Mouse (Mus musculus) neural tube, embryonic 13.5 days (tissue): ENCODE measurements around the gene Thada. TPM values are rescaled to one million over a fixed set of nuclear protein-coding genes. Genes with fewer than 3 reads are reported as not detected.

Experiments used
- ATAC-seq: fragments of 200-750 bp; cut with Nextera tagmentation; 2 replicates; pipeline ENCODE4 v1.8.0; 2017; ENCODE audit warnings: low read depth, mild to moderate bottlenecking, moderate TSS enrichment, moderate library complexity
- H3K27ac ChIP-seq: fragments of 300-500 bp; sonication (generic); replicated peaks from 2 replicates; pipeline ENCODE4 v1.5.1; 2015; ENCODE audit warnings: moderate library complexity, mild to moderate bottlenecking, inconsistent platforms
- H3K27me3 ChIP-seq: fragments of 300-500 bp; sonication (generic); 2 replicates; pipeline ENCODE4 v1.6.1; 2015; ENCODE audit warnings: mild to moderate bottlenecking, inconsistent platforms
- H3K36me3 ChIP-seq: fragments of 300-500 bp; sonication (generic); 2 replicates; pipeline ENCODE4 v1.6.1; 2015; ENCODE audit warnings: mild to moderate bottlenecking, inconsistent platforms
- H3K4me1 ChIP-seq: fragments of 300-500 bp; sonication (generic); replicated peaks from 2 replicates; pipeline ENCODE4 v1.6.1; 2015; ENCODE audit warnings: inconsistent platforms
- H3K4me2 ChIP-seq: fragments of 300-500 bp; sonication (generic); 2 replicates; pipeline ENCODE4 v1.6.1; 2015; ENCODE audit warnings: inconsistent platforms, mild to moderate bottlenecking, moderate library complexity
- H3K4me3 ChIP-seq: fragments of 300-500 bp; sonication (generic); 2 replicates; pipeline ENCODE4 v1.5.1; 2015; ENCODE audit warnings: mild to moderate bottlenecking, inconsistent platforms
- H3K9ac ChIP-seq: fragments of 300-500 bp; sonication (generic); 2 replicates; pipeline ENCODE4 v1.6.1; 2015; ENCODE audit warnings: moderate library complexity, mild to moderate bottlenecking, inconsistent platforms
- H3K9me3 ChIP-seq: fragments of 300-500 bp; sonication (generic); 2 replicates; pipeline ENCODE4 v1.6.1; 2016; ENCODE audit warnings: inconsistent platforms
- WGBS: fragments of 180-500 bp; shearing (Covaris S2); methylation state at CpG from one replicate; pipeline ENCODE4 v1.1.7; 2015; 5-methylcytosine and 5-hydroxymethylcytosine counted together
- polyA plus RNA-seq: library from polyadenylated mRNA; unstranded; fragments of >200 nt; fragmentation: Nextera tagmentation; extraction: Ambion mirVana; gene quantifications from 2 replicates; pipeline ENCODE4 v1.2.1, GENCODE M21; 2015

Gene Thada
- polyA plus RNA-seq, 1 experiment from 2014 or later = 7.6 TPM

GRCm38 (mm10) chr17:84497559-84497958 is 31.6 kb upstream of the Thada start:
- no peak for ATAC-seq
- 15% methylated on average over 2 of the region's 2 CpGs for WGBS
- Histone ChIP-seq H3K27ac (no peak overlapping the region), H3K4me2 (no peak overlapping the region), H3K9me3 (no peaks in the 10 kb centered on the region), H3K36me3 (no peaks in the 10 kb centered on the region), H3K4me1 (no peaks in the 10 kb centered on the region), H3K9ac (no peak overlapping the region), H3K27me3 (no peaks in the 10 kb centered on the region), H3K4me3 (no peak overlapping the region)

GRCm38 (mm10) chr17:84497026-84497425 is 31.0 kb upstream of the Thada start:
- H3K36me3 ChIP-seq = no peaks in the 10 kb centered on the region
- no peak overlapping the region for H3K4me3 ChIP-seq
- H3K27ac ChIP-seq = no peak overlapping the region
- H3K4me1 ChIP-seq = no peaks in the 10 kb centered on the region
- WGBS = 76% methylated on average over 5 of the region's 5 CpGs
- no peak overlapping the region for H3K9ac ChIP-seq
- H3K27me3 ChIP-seq = no peaks in the 10 kb centered on the region
- no peak overlapping the region for H3K4me2 ChIP-seq
- no peak for ATAC-seq
- H3K9me3 ChIP-seq = no peaks in the 10 kb centered on the region

- Histone ChIP-seq H3K27ac (no peak overlapping the region), H3K27me3 (no peaks in the 10 kb centered on the region), H3K4me1 (no peaks in the 10 kb centered on the region), H3K9me3 (no peaks in the 10 kb centered on the region), H3K36me3 (no peaks in the 10 kb centered on the region), H3K9ac (no peak overlapping the region), H3K4me3 (no peak overlapping the region), H3K4me2 (no peak overlapping the region)
- WGBS = 14% methylated on average over 5 of the region's 5 CpGs
- no peak for ATAC-seq
These were observed 26.4 kb upstream of the Thada start for GRCm38 (mm10) chr17:84492255-84492880.

GRCm38 (mm10) chr17:84487415-84487814 is 21.4 kb upstream of the Thada start:
- no peaks in the 10 kb centered on the region for H3K36me3 ChIP-seq
- H3K4me2 ChIP-seq = no peak overlapping the region
- H3K27ac ChIP-seq = no peak overlapping the region
- no peaks in the 10 kb centered on the region for H3K9me3 ChIP-seq
- no peak overlapping the region for H3K9ac ChIP-seq
- no peak for ATAC-seq
- H3K4me3 ChIP-seq = no peak overlapping the region
- 89% methylated on average over 2 of the region's 2 CpGs for WGBS
- H3K27me3 ChIP-seq = no peaks in the 10 kb centered on the region
- H3K4me1 ChIP-seq = no peaks in the 10 kb centered on the region

- Histone ChIP-seq H3K4me2 (no peak overlapping the region), H3K27ac (no peak overlapping the region), H3K4me1 (peaks cover 9% of the 10 kb centered on the region; the same call in 1 of the 2 replicates), H3K27me3 (no peaks in the 10 kb centered on the region), H3K36me3 (no peaks in the 10 kb centered on the region), H3K4me3 (no peak overlapping the region), H3K9ac (no peak overlapping the region), H3K9me3 (no peaks in the 10 kb centered on the region)
- 78% methylated on average over 6 of the region's 6 CpGs for WGBS
- no peak for ATAC-seq
These were observed 17.8 kb upstream of the Thada start for GRCm38 (mm10) chr17:84483673-84484320.

- no peak overlapping the region for H3K9ac ChIP-seq
- ATAC-seq = no peak
- H3K9me3 ChIP-seq = no peaks in the 10 kb centered on the region
- H3K27me3 ChIP-seq = no peaks in the 10 kb centered on the region
- H3K36me3 ChIP-seq = no peaks in the 10 kb centered on the region
- no peak overlapping the region for H3K4me2 ChIP-seq
- no peak overlapping the region for H3K27ac ChIP-seq
- no peak overlapping the region for H3K4me3 ChIP-seq
- 87% methylated on average over 3 of the region's 3 CpGs for WGBS
- H3K4me1 ChIP-seq = peaks cover 9% of the 10 kb centered on the region; the same call in 1 of the 2 replicates
These were observed 16.8 kb upstream of the Thada start for GRCm38 (mm10) chr17:84482831-84483230.

- no peaks in the 10 kb centered on the region for H3K27me3 ChIP-seq
- no peak overlapping the region for H3K4me2 ChIP-seq
- no peaks in the 10 kb centered on the region for H3K9me3 ChIP-seq
- no peaks in the 10 kb centered on the region for H3K36me3 ChIP-seq
- no peak overlapping the region for H3K27ac ChIP-seq
- H3K9ac ChIP-seq = no peak overlapping the region
- peaks cover 9% of the 10 kb centered on the region; the same call in 1 of the 2 replicates for H3K4me1 ChIP-seq
- H3K4me3 ChIP-seq = no peak overlapping the region
- WGBS = 36% methylated on average over 15 of the region's 15 CpGs
- no peak for ATAC-seq
These were observed 14.7 kb upstream of the Thada start for GRCm38 (mm10) chr17:84480464-84481355.

GRCm38 (mm10) chr17:84478276-84478675 is 12.3 kb upstream of the Thada start:
- H3K9me3 ChIP-seq = no peaks in the 10 kb centered on the region
- 89% methylated on average over 4 of the region's 4 CpGs for WGBS
- no peaks in the 10 kb centered on the region for H3K36me3 ChIP-seq
- no peak overlapping the region for H3K4me3 ChIP-seq
- H3K4me2 ChIP-seq = no peak overlapping the region
- H3K27ac ChIP-seq = no peak overlapping the region
- H3K4me1 ChIP-seq = peaks cover 9% of the 10 kb centered on the region; the same call in 1 of the 2 replicates
- no peak for ATAC-seq
- no peaks in the 10 kb centered on the region for H3K27me3 ChIP-seq
- H3K9ac ChIP-seq = no peak overlapping the region

GRCm38 (mm10) chr17:84477176-84477575 is 11.2 kb upstream of the Thada start:
- H3K9me3 ChIP-seq = no peaks in the 10 kb centered on the region
- H3K4me2 ChIP-seq = no peak overlapping the region
- peaks cover 9% of the 10 kb centered on the region; the same call in 1 of the 2 replicates for H3K4me1 ChIP-seq
- WGBS = 90% methylated on average over 5 of the region's 5 CpGs
- H3K9ac ChIP-seq = no peak overlapping the region
- ATAC-seq = no peak
- no peaks in the 10 kb centered on the region for H3K36me3 ChIP-seq
- no peak overlapping the region for H3K27ac ChIP-seq
- H3K27me3 ChIP-seq = no peaks in the 10 kb centered on the region
- H3K4me3 ChIP-seq = no peak overlapping the region

GRCm38 (mm10) chr17:84474312-84474711 is 8.3 kb upstream of the Thada start:
- Histone ChIP-seq H3K9me3 (no peaks in the 10 kb centered on the region), H3K9ac (no peak overlapping the region), H3K36me3 (no peaks in the 10 kb centered on the region), H3K4me2 (no peak overlapping the region), H3K4me1 (no peaks in the 10 kb centered on the region), H3K27ac (no peak overlapping the region), H3K27me3 (no peaks in the 10 kb centered on the region), H3K4me3 (no peak overlapping the region)
- WGBS = 71% methylated on average over 4 of the region's 4 CpGs
- no peak for ATAC-seq

- H3K9me3 ChIP-seq = no peaks in the 10 kb centered on the region
- no peaks in the 10 kb centered on the region for H3K27me3 ChIP-seq
- no peak for ATAC-seq
- no peaks in the 10 kb centered on the region for H3K4me1 ChIP-seq
- WGBS = 88% methylated on average over 4 of the region's 4 CpGs
- no peak overlapping the region for H3K4me2 ChIP-seq
- H3K4me3 ChIP-seq = no peak overlapping the region
- no peak overlapping the region for H3K9ac ChIP-seq
- peaks cover 91% of the 10 kb centered on the region for H3K36me3 ChIP-seq
- no peak overlapping the region for H3K27ac ChIP-seq
These were observed 31.0 kb downstream of the Thada start for GRCm38 (mm10) chr17:84435012-84435411.

- Histone ChIP-seq H3K4me2 (no peak overlapping the region), H3K36me3 (peaks cover 91% of the 10 kb centered on the region), H3K27ac (no peak overlapping the region), H3K27me3 (no peaks in the 10 kb centered on the region), H3K9ac (no peak overlapping the region), H3K9me3 (no peaks in the 10 kb centered on the region), H3K4me3 (no peak overlapping the region), H3K4me1 (no peaks in the 10 kb centered on the region)
- ATAC-seq = no peak
These were observed 31.8 kb downstream of the Thada start for GRCm38 (mm10) chr17:84434233-84434632.
